Mouse (Mus musculus) heart, postnatal 0 days (tissue): ENCODE data around the gene Jam2. TPM values are rescaled to one million over a fixed set of nuclear protein-coding genes. Genes with fewer than 3 reads are reported as not detected.
A peak's percentile ranks its signal among the peaks of the same experiment; 100 is the strongest.

Experiments used
- ATAC-seq: fragments of 200-750 bp; cut with Nextera tagmentation; 2 replicates; pipeline ENCODE4 v1.8.0; 2017; ENCODE audit warnings: low read depth, moderate number of reproducible peaks, moderate library complexity; ENCODE audit not compliant: insufficient read depth
- DNase-seq: peaks from one replicate; pipeline ENCODE4 v3.0.0-alpha.2; 2016; ENCODE audit warnings: low spot score
- H3K27ac ChIP-seq: fragments of 300-500 bp; sonication (generic); 2 replicates; pipeline ENCODE4 v1.5.1; 2014; ENCODE audit warnings: low read depth, mild to moderate bottlenecking
- H3K27me3 ChIP-seq: fragments of 300-500 bp; sonication (generic); 2 replicates; pipeline ENCODE4 v1.6.1; 2014; ENCODE audit warnings: low read length, mixed read lengths; ENCODE audit not compliant: control insufficient read depth, insufficient read depth
- H3K36me3 ChIP-seq: fragments of 300-500 bp; sonication (generic); replicated peaks from 2 replicates; pipeline ENCODE4 v1.6.1; 2014; ENCODE audit warnings: low read length, mixed read lengths; ENCODE audit not compliant: control insufficient read depth, insufficient read depth
- H3K4me1 ChIP-seq: fragments of 300-500 bp; sonication (generic); 2 replicates; pipeline ENCODE4 v1.6.1; 2014; ENCODE audit warnings: antibody characterized with exemption; ENCODE audit not compliant: control insufficient read depth, insufficient read depth
- H3K4me2 ChIP-seq: fragments of 300-500 bp; sonication (generic); 2 replicates; pipeline ENCODE4 v1.6.1; 2014; ENCODE audit warnings: low read depth, mild to moderate bottlenecking, low read length, moderate library complexity
- H3K4me3 ChIP-seq: fragments of 300-500 bp; sonication (generic); 2 replicates; pipeline ENCODE4 v1.5.1; 2014; ENCODE audit warnings: low read depth, low read length
- H3K9ac ChIP-seq: fragments of 300-500 bp; sonication (generic); replicated peaks from 2 replicates; pipeline ENCODE4 v1.6.1; 2014; ENCODE audit warnings: low read depth, low read length, mixed read lengths
- H3K9me3 ChIP-seq: fragments of 300-500 bp; sonication (generic); replicated peaks from 2 replicates; pipeline ENCODE4 v1.6.1; 2016; ENCODE audit warnings: low read length; ENCODE audit not compliant: control insufficient read depth
- CTCF ChIP-seq: IDR thresholded peaks from 2 replicates; pipeline ENCODE4 v1.5.1; 2016; ENCODE audit warnings: antibody characterized with exemption, control low read depth, low read depth
- EP300 ChIP-seq: IDR thresholded peaks from 2 replicates; pipeline ENCODE4 v1.6.1; 2016; ENCODE audit warnings: antibody characterized with exemption, low read depth
- WGBS: fragments of 180-500 bp; shearing (Covaris S2); extraction: QIAGEN DNeasy Blood & Tissue Kit; methylation state at CpG from one replicate; pipeline ENCODE4 v1.1.7; 2014; 5-methylcytosine and 5-hydroxymethylcytosine counted together
- polyA plus RNA-seq: library from polyadenylated mRNA; unstranded; fragments of >200 nt; fragmentation: Nextera tagmentation; extraction: Ambion mirVana; gene quantifications from 2 replicates; pipeline ENCODE4 v1.2.1, GENCODE M21; 2015
- total RNA-seq: library from RNA; depleted of rRNA; stranded (reverse); fragments of >200 nt; gene quantifications from 2 replicates; pipeline ENCODE4 v1.2.3, GENCODE M21; 2014; ENCODE audit warnings: low replicate concordance

Jam2 gene
- total and polyA plus RNA-seq, 2 experiments from 2014 or later, result 17.4 to 28.0 TPM

GRCm38 (mm10) chr16:84770891-84771290 is 3.0 kb upstream of the Jam2 start:
- H3K4me1 ChIP-seq, result peaks cover 10% of the 10 kb centered on the region; the same call in 1 of the 2 replicates
- TF ChIP-seq EP300, result no peak
- TF ChIP-seq CTCF, result no peak
- no peaks in the 10 kb centered on the region for H3K36me3 ChIP-seq
- no peak for ATAC-seq
- H3K4me2 ChIP-seq, result no peak overlapping the region
- WGBS, result 64% methylated on average over 7 of the region's 7 CpGs
- H3K27me3 ChIP-seq, result no peaks in the 10 kb centered on the region
- no peak overlapping the region for H3K9ac ChIP-seq
- no peaks in the 10 kb centered on the region for H3K9me3 ChIP-seq
- H3K4me3 ChIP-seq, result no peak overlapping the region
- H3K27ac ChIP-seq, result no peak overlapping the region
- DNase-seq, result no peak

- no peak overlapping the region for H3K27ac ChIP-seq
- WGBS, result 72% methylated on average over 2 of the region's 2 CpGs
- TF ChIP-seq EP300, result no peak
- TF ChIP-seq CTCF, result no peak
- H3K36me3 ChIP-seq, result no peaks in the 10 kb centered on the region
- no peaks in the 10 kb centered on the region for H3K9me3 ChIP-seq
- H3K4me2 ChIP-seq, result no peak overlapping the region
- no peak for DNase-seq
- H3K4me3 ChIP-seq, result no peak overlapping the region
- H3K4me1 ChIP-seq, result peaks cover 10% of the 10 kb centered on the region; the same call in 1 of the 2 replicates
- ATAC-seq, result no peak
- H3K9ac ChIP-seq, result no peak overlapping the region
- H3K27me3 ChIP-seq, result no peaks in the 10 kb centered on the region
These were observed 2.5 kb upstream of the Jam2 start for GRCm38 (mm10) chr16:84771461-84771860.

- 36% methylated on average over 8 of the region's 8 CpGs for WGBS
- no peak for TF ChIP-seq EP300
- TF ChIP-seq CTCF, result peak; percentile 14; the same call in 1 of the 2 replicates
These were observed 1.2 kb upstream of the Jam2 start for GRCm38 (mm10) chr16:84772496-84773267.

GRCm38 (mm10) chr16:84773268-84773861 is 558 bp upstream of the Jam2 start:
- Histone ChIP-seq H3K9ac (peak overlapping the region; percentile 70), H3K27me3 (no peaks in the 10 kb centered on the region), H3K4me1 (peaks cover 10% of the 10 kb centered on the region; the same call in 1 of the 2 replicates), H3K27ac (0 out of 2 replicates have a peak overlapping the region, but pooled peaks have one; percentile 53), H3K36me3 (0 out of 2 replicates have a peak, but pooled peaks cover 1% of the 10 kb centered on the region), H3K4me2 (peak overlapping the region; percentile 100), H3K4me3 (peak overlapping the region; percentile 77), H3K9me3 (no peaks in the 10 kb centered on the region)
- ATAC-seq (no peak), DNase-seq (no peak)
- WGBS, result 3% methylated on average over 15 of the region's 15 CpGs
- no peak for TF ChIP-seq CTCF
- no peak for TF ChIP-seq EP300

More at GRCm38 (mm10) chr16:84772496-84773267, 1.2 kb upstream of the Jam2 start:
- no peaks in the 10 kb centered on the region for H3K27me3 ChIP-seq
- peaks cover 10% of the 10 kb centered on the region; the same call in 1 of the 2 replicates for H3K4me1 ChIP-seq
- no peaks in the 10 kb centered on the region for H3K9me3 ChIP-seq
- H3K36me3 ChIP-seq, result no peaks in the 10 kb centered on the region
- peak overlapping the region; percentile 100 for H3K4me2 ChIP-seq
- no peak overlapping the region for H3K27ac ChIP-seq
- H3K4me3 ChIP-seq, result peak overlapping the region; percentile 77; the same call in 1 of the 2 replicates
- H3K9ac ChIP-seq, result no peak overlapping the region
- ATAC-seq (no peak), DNase-seq (no peak)

- DNase-seq (peak; percentile 28), ATAC-seq (no peak; the same call in 1 of the 2 replicates)
- no peaks in the 10 kb centered on the region for H3K27me3 ChIP-seq
- H3K4me1 ChIP-seq, result peaks cover 10% of the 10 kb centered on the region; the same call in 1 of the 2 replicates
- WGBS, result under 1% methylated on average over 23 of the region's 23 CpGs
- TF ChIP-seq EP300 (no peak), CTCF (no peak)
- peak overlapping the region; percentile 70 for H3K9ac ChIP-seq
- peak overlapping the region; percentile 63 for H3K27ac ChIP-seq
- H3K4me3 ChIP-seq, result peak overlapping the region; percentile 77
- H3K4me2 ChIP-seq, result peak overlapping the region; percentile 100
- peaks cover 8% of the 10 kb centered on the region for H3K9me3 ChIP-seq
- 0 out of 2 replicates have a peak, but pooled peaks cover 7% of the 10 kb centered on the region for H3K36me3 ChIP-seq
These were observed 873 bp downstream of the Jam2 start for GRCm38 (mm10) chr16:84774761-84775231.
